ENCODE assay signal across 7 mouse cellular contexts in the genomic region with DNA sequence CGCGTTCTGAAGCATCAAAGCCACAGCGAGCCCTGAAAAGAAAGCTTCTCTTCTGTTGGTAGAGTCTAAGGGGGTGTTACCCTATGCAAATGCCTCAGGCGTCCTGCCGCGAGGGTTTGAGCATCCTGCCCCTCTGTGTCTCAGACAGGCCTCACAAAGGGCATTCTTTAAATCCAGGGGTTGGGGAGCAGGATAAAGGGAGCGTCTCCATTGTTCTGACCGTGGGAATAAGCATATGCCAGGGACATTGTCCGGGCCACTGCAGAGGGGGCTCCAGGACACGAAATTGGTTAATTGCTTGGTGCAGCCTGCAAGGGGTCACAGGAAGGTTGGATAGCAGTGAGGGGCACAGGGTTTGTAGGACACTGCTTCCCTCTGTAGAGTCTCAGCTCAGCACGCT.
A peak's percentile ranks its signal among the peaks of the same experiment; 100 is the strongest.
DNase-seq lines count a peak whose midpoint lies in the region; ATAC-seq and TF ChIP-seq lines count a peak whose summit lies in the region.

No protein-coding gene starts in this region.

- H3K27ac ChIP-seq in CH12.LX (ENCODE audit: insufficient read depth, low read depth) (no peak overlapping the region), ES-E14 (ENCODE audit: insufficient read depth, low read depth, low read length, poor library complexity, severe bottlenecking) (no peak overlapping the region)
- peak overlapping the region; percentile 80 for H3K27ac ChIP-seq in hindbrain, embryonic 11.5 days (ENCODE audit: low read depth, low read length)

- no peak for TF ChIP-seq POLR2A in CH12.LX (IDR thresholded peaks at IDR 0.05; ENCODE audit: low read depth, low read length)

- no peak for TF ChIP-seq EP300 in CH12.LX (IDR thresholded peaks at IDR 0.05; ENCODE audit: low read length)

- H3K79me2 ChIP-seq in CH12.LX (replicated peaks; ENCODE audit: control insufficient read depth, extremely low read depth, insufficient read depth, poor library complexity, severe bottlenecking), result no peaks in the 10 kb centered on the region

- no peak overlapping the region for H3K4me2 ChIP-seq in CH12.LX (ENCODE audit: insufficient read depth, low read depth, poor library complexity, severe bottlenecking)
- peak overlapping the region; percentile 38 for H3K4me2 ChIP-seq in hindbrain, embryonic 11.5 days (replicated peaks; ENCODE audit: low read depth, low read length)

- H3K36me3 ChIP-seq in CH12.LX (replicated peaks in 1 of 2; ENCODE audit: control insufficient read depth in 1 of 2, insufficient read depth in 1 of 2, low read length in 1 of 2), result no peaks in the 10 kb centered on the region
- H3K36me3 ChIP-seq in ES-E14 (ENCODE audit: control insufficient read depth, insufficient read depth, low read length, poor library complexity, severe bottlenecking), result no peaks in the 10 kb centered on the region
- no peaks in the 10 kb centered on the region for H3K36me3 ChIP-seq in hindbrain, embryonic 11.5 days (ENCODE audit: control insufficient read depth, insufficient read depth, low read length)

- WGBS in hindbrain, embryonic 11.5 days, result 1% methylated on average over 11 of the region's 11 CpGs

- TF ChIP-seq CTCF in CH12.LX (conservative IDR thresholded peaks at IDR 0.05 in 1 of 2, IDR thresholded peaks at IDR 0.05 in 1 of 2; ENCODE audit: low read depth in 2 of 2, low read length in 2 of 2), result no peak

- in situ Hi-C loops in CH12.LX (cut with MboI; ENCODE audit: low pct_ligation_motif_present, low pct_unique_long_range_greater_than_20kb, low sequenced_read_pairs), result no loop called here
- in situ Hi-C loops in ES-E14 (cut with MboI; ENCODE audit: low sequenced_read_pairs in 2 of 2, unreplicated experiment in 2 of 2), result no loop called here

- no peaks in the 10 kb centered on the region for H3K27me3 ChIP-seq in CH12.LX (replicated peaks)
- H3K27me3 ChIP-seq in hindbrain, embryonic 11.5 days (ENCODE audit: control insufficient read depth, insufficient read depth, low read length), result no peaks in the 10 kb centered on the region

- dilution Hi-C loops in CH12.LX (cut with MboI; ENCODE audit: extremely low pct_ligation_motif_present, extremely low pct_unique_long_range_greater_than_20kb, low sequenced_read_pairs), result no loop called here

- no peak for TF ChIP-seq RAD21 in CH12.LX (IDR thresholded peaks at IDR 0.05; ENCODE audit: low read depth, low read length)

- H3K4me1 ChIP-seq in CH12.LX (ENCODE audit: control insufficient read depth in 1 of 2, insufficient read depth in 2 of 2), result peaks cover 0 to 12% of the 10 kb centered on the region in 2 experiments; a peak in 2 of 4 replicates
- peaks cover 0 to 6% of the 10 kb centered on the region in 2 experiments; a peak in 2 of 4 replicates for H3K4me1 ChIP-seq in ES-E14 (ENCODE audit: control insufficient read depth in 2 of 2, insufficient read depth in 2 of 2, low read length in 2 of 2, poor library complexity in 1 of 2)
- H3K4me1 ChIP-seq in hindbrain, embryonic 11.5 days (replicated peaks; ENCODE audit: control insufficient read depth, insufficient read depth, low read length), result peaks cover 12% of the 10 kb centered on the region; the same call in 1 of the 2 replicates

- ATAC-seq in hindbrain, embryonic 11.5 days (ENCODE audit: low FRiP score), result peak; percentile 94

- H3K9ac ChIP-seq in CH12.LX (ENCODE audit: insufficient read depth, low read depth) (no peak overlapping the region), ES-E14 (ENCODE audit: insufficient read depth, low read depth, low read length, poor library complexity, severe bottlenecking) (no peak overlapping the region)
- peak overlapping the region; percentile 51; the same call in 1 of the 2 replicates for H3K9ac ChIP-seq in hindbrain, embryonic 11.5 days (ENCODE audit: low read depth, low read length)

- DNase-seq in CH12.LX (ENCODE audit: extremely low read depth) (peak; percentile 31), ES-E14 (ENCODE audit: low read depth, low spot score) (peak; percentile 86)
- DNase-seq in hindbrain, embryonic 11.5 days (ENCODE audit: low spot score), result peak; percentile 85
- peak; percentile 87 for DNase-seq in mesoderm, embryonic 11.5 days (ENCODE audit: low read depth, low spot score)
- no peak for DNase-seq in T-cell, adult 2 months (ENCODE audit: low spot score)
- DNase-seq in spleen, postnatal 36 days (ENCODE audit: low spot score in 2 of 2), result no peak
- no peak for DNase-seq in layer of hippocampus, postnatal 36 days

- no peak overlapping the region for H3K4me3 ChIP-seq in CH12.LX (replicated peaks in 1 of 3; ENCODE audit: low read depth in 2 of 3, low read length in 2 of 3, poor library complexity in 1 of 3)
- peak overlapping the region in 1 of 2 experiments; percentile 46; a peak in 2 of 4 replicates for H3K4me3 ChIP-seq in ES-E14 (ENCODE audit: insufficient read depth in 1 of 2, low read depth in 1 of 2, low read length in 2 of 2, poor library complexity in 1 of 2, severe bottlenecking in 1 of 2)
- H3K4me3 ChIP-seq in hindbrain, embryonic 11.5 days (ENCODE audit: low read depth, low read length), result no peak overlapping the region

- H3K9me3 ChIP-seq in CH12.LX (replicated peaks; ENCODE audit: low read length) (no peaks in the 10 kb centered on the region), ES-E14 (ENCODE audit: control insufficient read depth, insufficient read depth, low read depth, low read length) (no peaks in the 10 kb centered on the region)
- H3K9me3 ChIP-seq in hindbrain, embryonic 11.5 days (ENCODE audit: control insufficient read depth, low read length), result no peaks in the 10 kb centered on the region

TF ChIP-seq in CH12.LX, 34 proteins besides CTCF, POLR2A, EP300 and RAD21:
- TF ChIP-seq MXI1 (IDR thresholded peaks at IDR 0.05; ENCODE audit: low read depth, low read length) (no peak), ZNF384 (IDR thresholded peaks at IDR 0.05; ENCODE audit: low read depth, low read length) (no peak), KAT2A (IDR thresholded peaks at IDR 0.05; ENCODE audit: insufficient replicate concordance, low read length) (no peak), CHD1 (IDR thresholded peaks at IDR 0.05; ENCODE audit: low read depth, low read length) (no peak), IRF4 (IDR thresholded peaks at IDR 0.05; ENCODE audit: low read depth, low read length) (no peak), JUN (IDR thresholded peaks at IDR 0.05; ENCODE audit: insufficient read depth, low read depth, low read length) (no peak), SIN3A (IDR thresholded peaks at IDR 0.05; ENCODE audit: low read length) (no peak), NELFE (IDR thresholded peaks at IDR 0.05; ENCODE audit: low read depth, low read length) (no peak), USF2 (conservative IDR thresholded peaks at IDR 0.05; ENCODE audit: low read depth, low read length) (no peak), MYC (IDR thresholded peaks at IDR 0.05; ENCODE audit: low read depth, low read length) (no peak), HCFC1 (IDR thresholded peaks at IDR 0.05; ENCODE audit: low read depth, low read length) (no peak), POLR2AphosphoS2 (IDR thresholded peaks at IDR 0.05; ENCODE audit: low read depth, low read length) (no peak), ZC3H11A (IDR thresholded peaks at IDR 0.05; ENCODE audit: low read depth, low read length) (no peak)

TF ChIP-seq in ES-E14, 5 proteins besides CTCF, POLR2A, EP300 and RAD21:
- TF ChIP-seq CHD2 (IDR thresholded peaks at IDR 0.05; ENCODE audit: low read depth, low read length), result no peak
- no peak for TF ChIP-seq ZC3H11A (IDR thresholded peaks at IDR 0.05; ENCODE audit: borderline replicate concordance, low read depth, low read length)
- TF ChIP-seq HCFC1 (IDR thresholded peaks at IDR 0.05; ENCODE audit: borderline replicate concordance, insufficient read depth, low read length), result no peak
- no peak for TF ChIP-seq MAFK (IDR thresholded peaks at IDR 0.05; ENCODE audit: insufficient read depth, low read depth, low read length)
- TF ChIP-seq ZNF384 (IDR thresholded peaks at IDR 0.05; ENCODE audit: low read depth, low read length), result no peak
TF ChIP-seq in ES-E14: peak in this region for 0.

Comparison
In these comparisons a context has a peak if more than half of its experiments do, and no peak if none do; other contexts are left out.
1. DNase-seq: peak in CH12.LX (single experiment), ES-E14 (single experiment), hindbrain, embryonic 11.5 days (single experiment) and mesoderm, embryonic 11.5 days (single experiment); none in T-cell, adult 2 months (single experiment), spleen, postnatal 36 days (0 of 2) and layer of hippocampus, postnatal 36 days (0 of 2).